Mouse (Mus musculus) forebrain, postnatal 0 days (tissue): Measurements from ENCODE around the gene Ifnar2. TPM values are rescaled to one million over a fixed set of nuclear protein-coding genes. Genes with fewer than 3 reads are reported as not detected.

Experiments used
- ATAC-seq: fragments of 200-750 bp; cut with Nextera tagmentation; 2 replicates; pipeline ENCODE4 v1.8.0; 2017; ENCODE audit warnings: mild to moderate bottlenecking, moderate library complexity
- DNase-seq: peaks from one replicate; pipeline ENCODE4 v3.0.0-alpha.2; 2015
- H3K27ac ChIP-seq: fragments of 300-500 bp; sonication (generic); 2 replicates; pipeline ENCODE4 v1.5.1; 2014; ENCODE audit warnings: low read depth, mild to moderate bottlenecking, antibody characterized with exemption, low read length, moderate library complexity, mixed read lengths
- H3K27me3 ChIP-seq: fragments of 300-500 bp; sonication (generic); 2 replicates; pipeline ENCODE4 v1.6.1; 2014; ENCODE audit warnings: mild to moderate bottlenecking, low read length, mixed read lengths; ENCODE audit not compliant: insufficient read depth
- H3K36me3 ChIP-seq: fragments of 300-500 bp; sonication (generic); 2 replicates; pipeline ENCODE4 v1.6.1; 2014; ENCODE audit warnings: mild to moderate bottlenecking, moderate library complexity; ENCODE audit not compliant: insufficient read depth
- H3K4me1 ChIP-seq: fragments of 300-500 bp; sonication (generic); 2 replicates; pipeline ENCODE4 v1.6.1; 2014; ENCODE audit warnings: antibody characterized with exemption; ENCODE audit not compliant: insufficient read depth
- H3K4me2 ChIP-seq: fragments of 300-500 bp; sonication (generic); 2 replicates; pipeline ENCODE4 v1.6.1; 2014; ENCODE audit warnings: low read depth, mild to moderate bottlenecking, moderate library complexity
- H3K4me3 ChIP-seq: fragments of 300-500 bp; sonication (generic); 2 replicates; pipeline ENCODE4 v1.5.1; 2014; ENCODE audit warnings: low read depth, low read length, mixed read lengths
- H3K9ac ChIP-seq: fragments of 300-500 bp; sonication (generic); 2 replicates; pipeline ENCODE4 v1.6.1; 2014; ENCODE audit warnings: mild to moderate bottlenecking
- H3K9me3 ChIP-seq: fragments of 300-500 bp; sonication (generic); 2 replicates; pipeline ENCODE4 v1.6.1; 2016; ENCODE audit warnings: low read length
- CTCF ChIP-seq: sonication (generic); IDR thresholded peaks from 2 replicates; pipeline ENCODE4 v1.5.1; 2016; ENCODE audit warnings: antibody characterized with exemption, control low read depth, low read depth
- WGBS: fragments of 180-500 bp; shearing (Covaris S2); extraction: QIAGEN DNeasy Blood & Tissue Kit; methylation state at CpG from one replicate; pipeline ENCODE4 v1.1.7; 2014; 5-methylcytosine and 5-hydroxymethylcytosine counted together
- polyA plus RNA-seq: library from polyadenylated mRNA; unstranded; fragments of >200 nt; fragmentation: Nextera tagmentation; extraction: Ambion mirVana; gene quantifications from 2 replicates; pipeline ENCODE4 v1.2.1, GENCODE M21; 2015
- total RNA-seq: library from RNA; depleted of rRNA; stranded (reverse); fragments of >200 nt; gene quantifications from 2 replicates; pipeline ENCODE4 v1.2.3, GENCODE M21; 2014

Gene Ifnar2
- total and polyA plus RNA-seq, 2 experiments from 2014 or later, result 24.5 to 53.1 TPM

GRCm38 (mm10) chr16:91391421-91391820 lies 18.8 kb downstream of the Ifnar2 start, which contains the start of gene Gm21970:
Gene Gm21970 (plus strand): TSS chr16:91391721.
- Histone ChIP-seq H3K4me2 (no peak within 1 kb of the TSS), H3K36me3 (peaks cover 50% of the 10 kb centered on the region), H3K27me3 (no peaks in the 10 kb centered on the region), H3K27ac (no peak within 1 kb of the TSS), H3K9ac (no peak within 1 kb of the TSS), H3K9me3 (no peaks in the 10 kb centered on the region), H3K4me3 (no peak within 1 kb of the TSS), H3K4me1 (no peaks in the 10 kb centered on the region)
- DNase-seq, result no peak
- ATAC-seq, result no peak
- WGBS, result 69% methylated on average over 5 of the region's 5 CpGs
- no peak for TF ChIP-seq CTCF

GRCm38 (mm10) chr16:91394826-91395410 lies 22.3 kb downstream of the Ifnar2 start:
- no peak overlapping the region for H3K4me2 ChIP-seq
- H3K27ac ChIP-seq, result no peak overlapping the region
- no peaks in the 10 kb centered on the region for H3K9me3 ChIP-seq
- no peaks in the 10 kb centered on the region for H3K27me3 ChIP-seq
- WGBS, result 58% methylated on average over 4 of the region's 4 CpGs
- no peak overlapping the region for H3K9ac ChIP-seq
- ATAC-seq (no peak), DNase-seq (no peak)
- peaks cover 37% of the 10 kb centered on the region for H3K36me3 ChIP-seq
- no peak for TF ChIP-seq CTCF
- H3K4me3 ChIP-seq, result no peak overlapping the region
- no peaks in the 10 kb centered on the region for H3K4me1 ChIP-seq

- Histone ChIP-seq H3K27me3 (no peaks in the 10 kb centered on the region), H3K4me3 (no peak overlapping the region), H3K4me2 (no peak overlapping the region), H3K4me1 (no peaks in the 10 kb centered on the region), H3K9ac (no peak overlapping the region), H3K9me3 (no peaks in the 10 kb centered on the region), H3K36me3 (peaks cover 42% of the 10 kb centered on the region), H3K27ac (no peak overlapping the region)
- no peak for TF ChIP-seq CTCF
- WGBS, result 55% methylated on average over 8 of the region's 8 CpGs
- ATAC-seq, result no peak
- DNase-seq, result no peak
Measured at GRCm38 (mm10) chr16:91395633-91396392, 23.2 kb downstream of the Ifnar2 start.

GRCm38 (mm10) chr16:91396844-91397537 lies 24.4 kb downstream of the Ifnar2 start:
- no peak for TF ChIP-seq CTCF
- peaks cover 36% of the 10 kb centered on the region for H3K36me3 ChIP-seq
- no peaks in the 10 kb centered on the region for H3K27me3 ChIP-seq
- no peak for DNase-seq
- H3K4me1 ChIP-seq, result no peaks in the 10 kb centered on the region
- no peak overlapping the region for H3K27ac ChIP-seq
- no peak overlapping the region for H3K9ac ChIP-seq
- WGBS, result 75% methylated on average over 10 of the region's 10 CpGs
- ATAC-seq, result no peak
- H3K4me3 ChIP-seq, result no peak overlapping the region
- H3K4me2 ChIP-seq, result no peak overlapping the region
- H3K9me3 ChIP-seq, result no peaks in the 10 kb centered on the region

GRCm38 (mm10) chr16:91398030-91398429 lies 25.4 kb downstream of the Ifnar2 start:
- peak; percentile 43; the same call in 1 of the 2 replicates for ATAC-seq
- H3K4me2 ChIP-seq, result no peak overlapping the region
- H3K27ac ChIP-seq, result no peak overlapping the region
- DNase-seq, result no peak
- H3K27me3 ChIP-seq, result no peaks in the 10 kb centered on the region
- WGBS, result 89% methylated on average over 12 of the region's 12 CpGs
- no peaks in the 10 kb centered on the region for H3K4me1 ChIP-seq
- no peak overlapping the region for H3K9ac ChIP-seq
- H3K9me3 ChIP-seq, result no peaks in the 10 kb centered on the region
- H3K36me3 ChIP-seq, result peaks cover 26% of the 10 kb centered on the region
- H3K4me3 ChIP-seq, result no peak overlapping the region
- no peak for TF ChIP-seq CTCF

- Histone ChIP-seq H3K4me2 (no peak overlapping the region), H3K9me3 (no peaks in the 10 kb centered on the region), H3K4me1 (no peaks in the 10 kb centered on the region), H3K9ac (no peak overlapping the region), H3K27ac (no peak overlapping the region), H3K4me3 (no peak overlapping the region), H3K36me3 (peaks cover 24% of the 10 kb centered on the region), H3K27me3 (no peaks in the 10 kb centered on the region)
- 93% methylated on average over 7 of the region's 7 CpGs for WGBS
- ATAC-seq (no peak), DNase-seq (no peak)
- no peak for TF ChIP-seq CTCF
Measured at GRCm38 (mm10) chr16:91398944-91399343, 26.4 kb downstream of the Ifnar2 start.

- Histone ChIP-seq H3K9ac (no peak overlapping the region), H3K9me3 (no peaks in the 10 kb centered on the region), H3K4me2 (no peak overlapping the region), H3K4me1 (no peaks in the 10 kb centered on the region), H3K27ac (no peak overlapping the region), H3K4me3 (no peak overlapping the region), H3K27me3 (no peaks in the 10 kb centered on the region), H3K36me3 (peaks cover 22% of the 10 kb centered on the region)
- WGBS, result 70% methylated on average over 6 of the region's 6 CpGs
- ATAC-seq (no peak), DNase-seq (no peak)
- no peak for TF ChIP-seq CTCF
Measured at GRCm38 (mm10) chr16:91401569-91402165, 29.1 kb downstream of the Ifnar2 start.
